In genomic region chr11:115679554-115680238, GRCm38 (mm10) we compare ENCODE assay signal across 19 mouse cellular contexts. TPM values are rescaled to one million over a fixed set of nuclear protein-coding genes. Genes with fewer than 3 reads are reported as not detected.
DNase-seq lines count a peak whose midpoint lies in the region; ATAC-seq and TF ChIP-seq lines count a peak whose summit lies in the region.
"Had no signal": no experiment of that assay in that cellular context is flagged by ENCODE, and none has a peak within 500 bp of the region (broad histone marks: within the 10 kb centered on the region; RNA-seq: fewer than 3 reads in every experiment).

No protein-coding gene starts in this region.

- no peak overlapping the region for H3K9ac ChIP-seq in heart, postnatal 0 days (replicated peaks; ENCODE audit: low read depth, low read length)
- H3K9ac ChIP-seq: forebrain, postnatal 0 days; hindbrain, embryonic 14.5 days; lung, embryonic 14.5 days; midbrain, embryonic 15.5 days; stomach, embryonic 15.5 days had no signal

- TF ChIP-seq POLR2A in testis, adult 2 months (IDR thresholded peaks at IDR 0.05; ENCODE audit: control insufficient read depth, low read depth, low read length) = no peak

- peak overlapping the region; percentile 46 for H3K27ac ChIP-seq in heart, postnatal 0 days (ENCODE audit: low read depth)
- peak overlapping the region; percentile 15; the same call in 1 of the 2 replicates for H3K27ac ChIP-seq in testis, adult 2 months (ENCODE audit: control insufficient read depth, insufficient read depth, low read depth, low read length)
- H3K27ac ChIP-seq: hindbrain, embryonic 14.5 days; layer of hippocampus, adult 2 months; midbrain, embryonic 15.5 days; stomach, embryonic 15.5 days had no signal

- DNase-seq in cerebellum, adult 11-12 months = peak; percentile 14
- DNase-seq in cerebellum, adult 9-10 months = no peak
- DNase-seq in heart, postnatal 0 days (ENCODE audit: low spot score) = no peak
- DNase-seq in heart, adult 8-10 months (ENCODE audit: low spot score) = no peak
- DNase-seq in testis, postnatal 10 days (ENCODE audit: low spot score) = no peak
- DNase-seq in spleen, postnatal 14 days (ENCODE audit: low spot score in 2 of 2) = no peak
- DNase-seq in cerebellum, adult 8-10 months = no peak
- DNase-seq: cerebellum, adult 2 months; embryo, embryonic 11 days; gastrocnemius, postnatal 36 days; lung, embryonic 14.5 days; right cerebral cortex, postnatal 4 days; thymus, postnatal 36 days had no signal

- ATAC-seq in heart, postnatal 0 days (ENCODE audit: insufficient read depth, low read depth) = no peak
- ATAC-seq: midbrain, embryonic 15.5 days had no signal

- no peaks in the 10 kb centered on the region for H3K27me3 ChIP-seq in heart, postnatal 0 days (ENCODE audit: control insufficient read depth, insufficient read depth, low read length)
- no peaks in the 10 kb centered on the region for H3K27me3 ChIP-seq in testis, adult 2 months (ENCODE audit: control insufficient read depth, insufficient read depth, low read length)
- H3K27me3 ChIP-seq: midbrain, embryonic 15.5 days; stomach, embryonic 15.5 days had no signal

- no peak overlapping the region for H3K4me2 ChIP-seq in heart, postnatal 0 days (ENCODE audit: low read depth, low read length)
- H3K4me2 ChIP-seq: hindbrain, embryonic 14.5 days; lung, embryonic 14.5 days; midbrain, embryonic 15.5 days; stomach, embryonic 15.5 days had no signal

- no peak for TF ChIP-seq CTCF in heart, postnatal 0 days (IDR thresholded peaks at IDR 0.05; ENCODE audit: low read depth)
- TF ChIP-seq CTCF in testis, adult 2 months (IDR thresholded peaks at IDR 0.05; ENCODE audit: control insufficient read depth, insufficient read depth, insufficient replicate concordance, low read depth, low read length) = no peak

- H3K4me3 ChIP-seq in heart, postnatal 0 days (ENCODE audit: low read depth, low read length) = no peak overlapping the region
- no peak overlapping the region for H3K4me3 ChIP-seq in testis, adult 2 months (ENCODE audit: control insufficient read depth, low read depth, low read length)
- H3K4me3 ChIP-seq: layer of hippocampus, adult 2 months; midbrain, embryonic 15.5 days; stomach, embryonic 15.5 days had no signal

- peaks cover 14% of the 10 kb centered on the region for H3K4me1 ChIP-seq in heart, postnatal 0 days (ENCODE audit: control insufficient read depth, insufficient read depth)
- H3K4me1 ChIP-seq in testis, adult 2 months (ENCODE audit: control insufficient read depth, insufficient read depth, low read length) = no peaks in the 10 kb centered on the region
- H3K4me1 ChIP-seq: midbrain, embryonic 15.5 days had no signal

- no peaks in the 10 kb centered on the region for H3K9me3 ChIP-seq in heart, postnatal 0 days (replicated peaks; ENCODE audit: control insufficient read depth, low read length)
- H3K9me3 ChIP-seq: midbrain, embryonic 15.5 days; stomach, embryonic 15.5 days had no signal

- H3K36me3 ChIP-seq in heart, postnatal 0 days (replicated peaks; ENCODE audit: control insufficient read depth, insufficient read depth, low read length) = peaks cover 47% of the 10 kb centered on the region
- no peaks in the 10 kb centered on the region for H3K36me3 ChIP-seq in testis, adult 2 months (ENCODE audit: control insufficient read depth, insufficient read depth, low read length)

- no peak for TF ChIP-seq EP300 in heart, postnatal 0 days (IDR thresholded peaks at IDR 0.05; ENCODE audit: low read depth)

- 84% methylated on average over 9 of the region's 9 CpGs for WGBS in heart, postnatal 0 days

RNA-seq across cellular contexts. Expression of gene Grb2, which starts 28.7 kb away (rescaled TPM):
- 48.6 and 126 TPM in 2 replicates for total RNA-seq in heart, postnatal 0 days (2014; rRNA removed; ENCODE audit: low replicate concordance)
- polyA plus RNA-seq in heart, postnatal 0 days (2015; fragmentation: Nextera tagmentation; extraction: Ambion mirVana) = 96.9 and 116 TPM in 2 replicates
- total RNA-seq in heart, adult 8-10 months (2022) = 100 to 1,000 TPM in 3 of 4 experiments, 10 to 100 TPM in 1; 93.7 to 126 (median 111) TPM
- polyA plus RNA-seq in testis, adult 2 months (2012; rRNA removed) = 7.7 TPM in 2 replicates

RNA-seq across cellular contexts. Expression of gene Slc25a19, which starts 51.6 kb away (rescaled TPM):
- 25.0 and 35.1 TPM in 2 replicates for total RNA-seq in heart, postnatal 0 days (2014; rRNA removed; ENCODE audit: low replicate concordance)
- 35.0 and 41.0 TPM in 2 replicates for polyA plus RNA-seq in heart, postnatal 0 days (2015; fragmentation: Nextera tagmentation; extraction: Ambion mirVana)
- 10 to 100 TPM; 31.4 to 40.9 (median 34.9) TPM for total RNA-seq in heart, adult 8-10 months (2022)
- 33.7 and 35.8 TPM in 2 replicates for polyA plus RNA-seq in testis, adult 2 months (2012; rRNA removed)
